ENCODE assay signal across 7 mouse cellular contexts in genomic region chr6:72677510-72678220, GRCm38 (mm10).
A peak's percentile ranks its signal among the peaks of the same experiment; 100 is the strongest.
DNase-seq lines count a peak whose midpoint lies in the region; ATAC-seq and TF ChIP-seq lines count a peak whose summit lies in the region.

No protein-coding gene starts in this region.

- DNase-seq in WW6 (ENCODE audit: low read depth, low spot score), result peak; percentile 80
- peak; percentile 52 for DNase-seq in lung, postnatal 14 days
- peak; percentile 39 for DNase-seq in testis, postnatal 14 days (ENCODE audit: low spot score)
- DNase-seq in right cerebral cortex, adult 2 months (ENCODE audit: low spot score in 2 of 2), result no peak
- no peak for DNase-seq in adrenal gland, postnatal 36 days

- H3K9ac ChIP-seq in hindbrain, embryonic 12.5 days, result peak overlapping the region; percentile 9; the same call in 1 of the 2 replicates

- peaks cover 83% of the 10 kb centered on the region for H3K4me1 ChIP-seq in E14TG2a.4 (replicated peaks; ENCODE audit: low read depth, low read length)
- peaks cover 34% of the 10 kb centered on the region for H3K4me1 ChIP-seq in hindbrain, embryonic 12.5 days

- H3K27me3 ChIP-seq in E14TG2a.4 (ENCODE audit: insufficient read depth, low read length), result no peaks in the 10 kb centered on the region
- peaks cover 13% of the 10 kb centered on the region; the same call in 1 of the 2 replicates for H3K27me3 ChIP-seq in hindbrain, embryonic 12.5 days

- no peak for TF ChIP-seq CTCF in E14TG2a.4 (conservative IDR thresholded peaks at IDR 0.05; ENCODE audit: low read length)

- H3K4me3 ChIP-seq in E14TG2a.4 (replicated peaks; ENCODE audit: low read length), result peak overlapping the region; percentile 66
- H3K4me3 ChIP-seq in hindbrain, embryonic 12.5 days, result peak overlapping the region; percentile 23

- peaks cover 15% of the 10 kb centered on the region for H3K36me3 ChIP-seq in E14TG2a.4 (ENCODE audit: insufficient read depth, low read length)
- no peaks in the 10 kb centered on the region for H3K36me3 ChIP-seq in hindbrain, embryonic 12.5 days

- 10% methylated on average over 11 of the region's 11 CpGs for WGBS in hindbrain, embryonic 12.5 days

- H3K9me3 ChIP-seq in E14TG2a.4 (ENCODE audit: low read length), result no peaks in the 10 kb centered on the region
- no peaks in the 10 kb centered on the region for H3K9me3 ChIP-seq in hindbrain, embryonic 12.5 days (replicated peaks)

- peak overlapping the region; percentile 71 for H3K27ac ChIP-seq in hindbrain, embryonic 12.5 days

- ATAC-seq in hindbrain, embryonic 12.5 days (ENCODE audit: low FRiP score), result peak; percentile 80

- peak overlapping the region; percentile 51 for H3K4me2 ChIP-seq in hindbrain, embryonic 12.5 days (replicated peaks)

Comparison
In these comparisons a context has a peak if more than half of its experiments do, and no peak if none do; other contexts are left out.
1. DNase-seq: peak in WW6 (single experiment), lung, postnatal 14 days (single experiment) and testis, postnatal 14 days (single experiment); none in right cerebral cortex, adult 2 months (0 of 2) and adrenal gland, postnatal 36 days (0 of 2).